Mouse (Mus musculus): ENCODE measurements at regions not wholly inside any gene's neighbourhood (a gene's known extent, or its start where the extent isn't known, plus 50 kb on each side); places are given as distances from the start of the nearest gene placed in this dataset.
A peak's percentile ranks its signal among the peaks of the same experiment; 100 is the strongest.

DNA sequence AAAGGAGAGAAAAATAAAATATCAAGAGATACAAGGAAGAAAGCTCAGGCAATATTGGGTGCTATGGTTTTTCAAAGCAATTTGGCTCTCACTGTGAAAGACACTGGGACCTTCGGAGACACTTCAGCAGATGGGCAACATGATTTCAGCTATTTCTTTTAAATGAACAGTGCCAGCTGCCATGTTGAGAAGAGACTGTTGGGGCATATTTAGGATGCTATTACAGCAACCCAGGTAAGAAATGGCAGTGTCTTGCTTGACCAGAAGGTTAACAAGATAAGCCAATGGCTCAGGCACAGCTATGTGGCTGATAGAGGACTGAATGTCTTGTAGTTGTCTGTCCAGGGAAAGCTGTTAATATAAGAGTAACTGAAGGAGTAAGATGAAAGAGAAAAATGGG lies 348.6 kb downstream of the Ankrd7 start:
- DNase-seq, result no peak
- intact Hi-C loops (cut with DNase I), result no loop called here

DNA sequence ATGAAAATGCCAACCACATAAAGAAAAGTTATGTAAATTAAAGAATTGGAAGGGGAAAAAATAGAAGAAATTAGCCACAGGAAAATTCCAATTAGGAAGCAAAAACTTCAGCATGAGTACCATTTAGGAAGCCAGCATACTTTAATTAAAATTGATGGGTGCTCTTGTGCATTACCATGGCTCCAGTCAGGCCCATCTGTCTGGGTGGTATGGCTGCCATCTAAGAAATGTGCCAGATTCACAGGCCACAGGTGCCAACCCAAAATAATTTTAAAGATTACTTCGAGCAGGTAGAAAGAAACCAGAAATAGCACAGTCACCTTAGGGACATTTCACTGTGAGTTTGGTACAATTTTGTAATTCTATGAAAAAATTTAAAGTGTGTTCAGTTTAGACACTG lies 349.0 kb downstream of the Ankrd7 start:
- intact Hi-C loops (cut with DNase I), result no loop called here
- no peak for DNase-seq

DNA sequence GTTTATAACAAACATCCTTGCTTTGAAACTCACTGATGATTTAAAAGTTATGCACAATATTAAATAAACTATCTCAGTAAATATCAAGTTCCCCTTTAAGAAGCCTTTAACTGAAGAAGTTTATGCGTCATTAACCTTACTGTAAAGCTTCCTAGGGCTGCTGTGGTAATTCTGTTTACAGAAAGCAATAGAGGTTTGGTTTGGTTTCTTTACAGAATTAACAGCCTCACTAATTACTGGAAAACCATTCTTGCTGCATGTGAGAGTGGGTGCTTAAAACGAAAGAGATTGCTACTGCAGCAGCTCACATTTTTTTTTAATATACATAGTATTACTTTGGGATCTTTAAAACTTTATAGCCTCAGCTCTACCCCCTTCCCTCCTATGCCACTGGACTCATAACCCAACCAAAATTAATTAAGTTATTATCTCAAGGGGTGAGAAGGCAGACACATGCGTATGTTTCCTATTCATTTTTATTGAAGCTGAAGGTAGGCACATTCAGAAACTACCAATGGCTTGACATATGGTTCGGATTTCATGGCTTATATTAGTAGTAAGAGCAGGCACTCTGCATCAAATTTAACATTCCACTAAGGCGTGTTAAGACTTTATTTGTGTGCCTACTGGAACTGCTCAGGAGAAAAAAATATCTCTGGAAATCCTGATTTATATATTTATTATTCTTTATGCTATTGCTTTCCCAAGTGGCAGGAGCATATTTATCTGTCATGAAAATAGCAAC lies 398.1 kb downstream of the Ankrd7 start:
- no peak for DNase-seq
- intact Hi-C loops (cut with DNase I), result no loop called here

DNA sequence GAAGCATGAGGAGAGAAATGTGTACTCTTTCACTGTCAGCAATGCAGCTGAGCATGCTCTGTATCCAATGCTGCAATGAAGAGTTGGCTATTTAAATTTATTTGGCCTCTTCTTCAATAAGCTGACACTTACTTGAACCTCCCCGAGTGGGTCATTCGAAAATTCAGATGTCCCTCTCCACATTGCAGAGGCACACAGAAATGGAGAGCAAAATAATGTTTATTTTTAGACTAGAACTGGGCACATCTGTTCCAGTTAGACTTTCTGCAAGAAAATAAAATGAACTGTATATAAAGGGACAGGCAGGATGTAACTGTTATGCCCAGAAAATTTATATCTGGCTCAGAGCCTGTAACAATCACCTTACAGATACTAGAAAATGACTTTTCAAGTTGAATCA lies 407.1 kb downstream of the Ankrd7 start:
- intact Hi-C loops (cut with DNase I), result no loop called here

DNA sequence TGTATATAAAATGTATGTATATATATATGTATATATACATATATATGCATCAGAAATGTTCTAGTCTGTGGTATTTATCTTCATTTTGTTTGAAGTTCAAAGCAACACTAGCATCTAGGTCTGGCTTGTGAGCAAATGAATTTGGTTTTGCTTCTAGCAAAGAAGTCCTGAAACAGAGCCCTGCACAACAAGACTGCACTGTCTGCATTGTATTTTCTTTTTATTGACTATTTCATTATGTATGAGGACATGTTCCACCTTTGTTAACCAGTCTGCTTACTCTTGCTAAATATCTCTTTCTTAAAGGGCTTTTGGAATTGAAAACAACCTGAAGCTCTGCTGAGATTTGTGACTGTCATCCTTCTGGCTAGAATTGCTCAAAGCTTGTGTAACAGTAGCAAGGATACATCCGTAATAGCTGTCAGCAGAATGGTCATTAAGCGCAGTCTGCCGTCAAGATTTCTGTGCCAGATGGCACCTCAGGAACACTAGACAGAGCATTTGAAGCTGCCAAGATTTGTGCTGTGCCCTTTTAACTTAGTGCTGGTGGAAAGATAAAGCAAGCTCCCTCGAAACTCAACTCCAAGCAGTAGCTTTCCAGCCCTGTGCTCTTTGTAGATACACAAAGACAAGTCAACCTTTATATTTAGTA lies 416.7 kb downstream of the Ankrd7 start:
- peak in 1 of 2 experiments; percentile 5 for DNase-seq
- intact Hi-C loops (cut with DNase I), result no loop called here

More for the DNA sequence above, 407.1 kb downstream of the Ankrd7 start:
- DNase-seq, result no peak

DNA sequence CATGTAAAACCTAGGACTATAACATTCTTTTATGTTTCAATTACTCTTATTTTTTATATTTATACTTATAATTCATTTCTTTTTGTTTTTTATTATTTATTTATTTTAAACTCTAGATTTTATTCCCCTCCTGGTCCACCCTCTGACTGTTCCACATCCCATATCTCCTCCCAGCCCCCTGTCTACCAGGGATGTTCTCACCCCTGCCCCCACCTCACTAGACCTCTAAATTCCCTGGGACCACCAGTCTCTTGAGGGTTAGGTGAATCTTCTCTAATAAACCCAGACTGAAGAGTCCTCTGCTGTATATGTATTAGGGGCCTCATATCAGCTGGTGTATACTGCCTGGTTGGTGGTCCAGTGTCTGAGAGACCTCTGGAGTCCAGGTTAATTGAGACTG lies 466.5 kb downstream of the Ankrd7 start:
- intact Hi-C loops (cut with DNase I), result no loop called here
- DNase-seq, result no peak

DNA sequence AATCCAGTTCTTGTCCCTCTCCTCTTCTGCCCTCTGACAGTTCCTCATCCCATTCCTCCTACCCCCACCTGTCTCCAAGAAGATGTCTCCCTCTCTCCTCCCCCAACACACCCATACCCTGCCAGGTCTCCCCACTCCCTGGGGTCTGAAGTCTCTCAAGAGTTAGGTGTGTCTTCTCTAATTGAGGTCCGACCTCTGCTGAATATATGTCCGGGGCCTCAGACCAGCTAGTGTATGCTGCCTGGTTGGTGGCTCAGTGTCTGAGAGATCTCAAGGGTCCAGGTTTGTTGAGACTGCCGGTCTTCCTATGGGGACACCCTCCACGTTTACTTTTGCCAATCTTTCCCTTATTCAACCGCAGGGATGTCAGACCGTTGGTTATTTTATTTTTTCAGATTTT lies 469.5 kb downstream of the Ankrd7 start:
- DNase-seq, result no peak
- intact Hi-C loops (cut with DNase I), result no loop called here

DNA sequence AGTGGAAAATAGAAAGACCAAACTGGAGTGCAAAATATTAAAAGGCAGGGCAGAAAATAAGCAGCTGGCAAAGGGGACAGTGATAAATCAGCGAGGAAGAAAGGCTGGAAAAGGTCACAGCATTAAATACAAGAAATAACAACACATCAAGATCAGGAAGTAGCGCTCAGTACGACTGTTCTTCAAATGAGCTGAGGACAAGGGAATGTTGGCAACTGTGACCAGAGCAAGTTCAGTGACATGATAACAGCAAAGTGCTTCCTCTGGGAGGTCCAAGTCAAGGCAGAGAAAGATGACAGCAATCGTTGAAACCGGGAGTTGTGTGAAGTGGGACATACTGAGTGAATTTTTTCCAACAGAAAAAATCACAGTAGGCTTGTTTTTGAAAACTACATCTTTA lies 472.4 kb downstream of the Ankrd7 start:
- no peak for DNase-seq
- intact Hi-C loops (cut with DNase I), result no loop called here

Measured in heart, postnatal 10 days (tissue).